Mouse (Mus musculus) NIH3T3 (cell line): ENCODE measurements at regions not wholly inside any gene's neighbourhood (a gene's known extent, or its start where the extent isn't known, plus 50 kb on each side); places are given as distances from the start of the nearest gene placed in this dataset.

Experiments
- DNase-seq: peaks from one replicate; pipeline ENCODE4 v3.0.0-alpha.2; 2012; ENCODE audit warnings: low read depth

- DNase-seq: no peak
These were observed 179.1 kb upstream of the Pcdh10 start for GRCm38 (mm10) chr3:45198994-45199589.

DNA sequence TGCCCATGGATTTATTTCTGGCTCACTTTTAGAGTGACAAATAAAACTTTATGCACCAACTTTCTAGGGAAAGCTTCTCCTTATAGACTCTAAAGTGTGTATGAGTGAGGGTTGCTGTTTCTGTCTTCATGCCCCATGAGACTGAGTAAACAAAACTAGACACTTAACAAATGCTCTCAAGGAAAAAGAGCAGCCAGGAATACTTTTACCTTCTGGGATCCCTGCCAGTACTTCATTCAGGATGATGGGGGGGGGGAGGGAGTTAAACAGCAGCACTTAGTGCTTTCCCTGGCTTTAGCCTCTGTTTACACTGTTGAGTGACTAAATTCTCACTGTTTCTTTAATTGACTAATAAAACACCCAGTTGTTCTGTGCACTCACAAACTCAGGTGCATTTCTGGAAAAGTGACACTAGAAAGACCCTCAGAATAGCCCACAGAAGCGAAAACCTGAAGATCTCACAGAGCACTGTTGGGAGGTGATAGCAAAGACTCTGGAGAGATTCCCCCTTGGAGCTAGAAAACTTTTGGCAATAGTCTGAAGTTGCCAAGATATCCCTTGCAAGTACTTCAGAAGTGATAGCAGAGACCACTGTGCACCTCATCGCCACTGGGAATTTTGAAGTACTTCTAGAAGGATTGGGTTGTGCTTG lies 173.7 kb upstream of the Pcdh10 start:
- DNase-seq: no peak

- DNase-seq: no peak
These were observed 146.4 kb upstream of the Pcdh10 start for GRCm38 (mm10) chr3:45231641-45232433.

GRCm38 (mm10) chr3:45238457-45238856 lies 139.7 kb upstream of the Pcdh10 start:
- DNase-seq: no peak

DNA sequence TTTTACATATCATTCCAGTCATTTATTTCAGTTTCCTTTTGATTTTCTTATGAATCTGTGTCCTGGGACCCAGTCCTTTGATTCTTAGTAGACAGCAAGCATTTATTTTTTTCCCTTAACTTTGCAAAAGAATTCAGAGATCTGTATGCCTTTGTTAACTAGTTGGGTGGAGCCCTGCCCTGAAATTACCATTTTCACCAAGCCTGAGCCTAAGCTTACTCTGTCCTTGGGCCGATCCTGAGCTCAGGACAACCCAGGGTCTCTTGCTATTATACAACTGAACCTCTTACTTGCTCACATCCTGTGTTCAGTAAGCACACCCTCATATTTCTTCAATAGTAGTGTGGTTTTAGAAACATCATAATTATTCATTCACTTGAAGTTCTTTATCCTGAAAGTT lies 132.7 kb upstream of the Pcdh10 start:
- no peak for DNase-seq

GRCm38 (mm10) chr3:45246601-45247000 lies 131.6 kb upstream of the Pcdh10 start:
- no peak for DNase-seq

DNA sequence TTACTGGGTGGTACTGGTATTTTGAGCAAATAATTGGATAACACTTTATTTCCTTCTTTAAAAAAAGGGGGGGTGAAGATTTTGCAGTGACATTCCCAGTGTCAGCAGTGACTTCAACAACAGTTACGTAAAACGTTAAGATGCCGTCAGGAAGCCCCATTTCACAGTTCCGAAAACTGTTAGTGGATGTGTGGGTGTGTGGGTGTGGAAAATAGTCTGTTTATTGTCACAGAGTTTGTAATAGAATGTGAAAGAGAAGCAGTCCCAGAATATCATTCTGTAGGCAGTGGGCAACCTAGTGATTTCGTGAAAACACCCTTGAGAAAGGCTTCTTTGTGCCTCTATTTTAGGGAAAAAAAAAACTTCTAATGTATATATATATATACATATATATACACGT lies 101.4 kb upstream of the Pcdh10 start:
- DNase-seq: no peak

DNA sequence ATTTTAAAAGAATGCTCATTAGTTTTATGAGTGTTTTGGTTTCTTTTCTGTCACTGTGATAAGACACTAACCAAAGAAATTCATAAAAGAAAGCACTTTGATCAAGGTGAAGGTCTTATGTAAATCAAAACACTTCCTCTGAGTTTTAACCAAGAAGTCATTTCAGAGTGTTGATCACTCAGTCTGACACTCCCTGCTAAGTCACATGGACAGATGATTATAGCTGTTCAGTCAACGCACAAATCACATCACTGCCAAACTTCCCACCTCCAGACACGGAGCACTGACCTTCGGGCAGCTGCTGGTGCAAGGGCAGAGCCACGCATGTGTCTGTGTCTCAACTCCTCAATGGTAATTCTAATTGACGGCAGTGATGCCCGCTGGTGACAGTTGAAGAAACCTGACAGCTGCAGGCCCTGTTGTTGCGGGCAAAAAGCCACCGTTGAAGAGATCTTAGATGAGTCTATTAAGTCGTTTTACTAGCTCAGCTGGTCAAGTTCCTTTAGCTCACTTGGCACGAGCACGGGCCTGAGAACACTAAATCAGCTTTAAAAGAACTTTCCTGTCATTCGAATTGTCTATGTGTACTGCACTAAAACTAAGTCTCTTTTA lies 80.8 kb upstream of the Pcdh10 start:
- DNase-seq: no peak

GRCm38 (mm10) chr3:45319257-45319656 lies 58.9 kb upstream of the Pcdh10 start:
- peak; percentile 32 for DNase-seq
